Mouse (Mus musculus): Measurements from ENCODE around the gene Rela.

GRCm38 (mm10) chr19:5614953-5615352 is 22.3 kb upstream of the Rela start:
- TF ChIP-seq CTCF (IDR thresholded peaks at IDR 0.05; ENCODE audit: control insufficient read depth, insufficient read depth, insufficient read length) (no peak), MYOD1 (IDR thresholded peaks at IDR 0.05; ENCODE audit: control insufficient read depth, insufficient read length, low read depth) (no peak), USF1 (IDR thresholded peaks at IDR 0.05; ENCODE audit: low read depth) (no peak)
